Mouse (Mus musculus) intestine, postnatal 0 days (tissue): Measurements from ENCODE around the gene Gys1. TPM values are rescaled to one million over a fixed set of nuclear protein-coding genes. Genes with fewer than 3 reads are reported as not detected.
A peak's percentile ranks its signal among the peaks of the same experiment; 100 is the strongest.

Source experiments
- ATAC-seq: fragments of 200-750 bp; cut with Nextera tagmentation; 2 replicates; pipeline ENCODE4 v1.8.0; 2017; ENCODE audit warnings: mild to moderate bottlenecking, moderate TSS enrichment, moderate library complexity
- H3K27ac ChIP-seq: fragments of 300-500 bp; sonication (generic); 2 replicates; pipeline ENCODE4 v1.5.1; 2014; ENCODE audit warnings: mild to moderate bottlenecking, low read depth, low read length, moderate library complexity
- H3K27me3 ChIP-seq: fragments of 300-500 bp; sonication (generic); replicated peaks from 2 replicates; pipeline ENCODE4 v1.6.1; 2014; ENCODE audit warnings: low read length, mixed read lengths; ENCODE audit not compliant: control insufficient read depth, insufficient read depth
- H3K36me3 ChIP-seq: fragments of 300-500 bp; sonication (generic); 2 replicates; pipeline ENCODE4 v1.6.1; 2014; ENCODE audit warnings: mild to moderate bottlenecking, moderate library complexity; ENCODE audit not compliant: control insufficient read depth, insufficient read depth
- H3K4me1 ChIP-seq: fragments of 300-500 bp; sonication (generic); replicated peaks from 2 replicates; pipeline ENCODE4 v1.6.1; 2014; ENCODE audit warnings: antibody characterized with exemption, low read length, mixed read lengths; ENCODE audit not compliant: control insufficient read depth, insufficient read depth
- H3K4me2 ChIP-seq: fragments of 300-500 bp; sonication (generic); replicated peaks from 2 replicates; pipeline ENCODE4 v1.6.1; 2014; ENCODE audit warnings: low read depth, mild to moderate bottlenecking, moderate library complexity
- H3K4me3 ChIP-seq: fragments of 300-500 bp; sonication (generic); 2 replicates; pipeline ENCODE4 v1.5.1; 2014; ENCODE audit warnings: low read depth, low read length
- H3K9ac ChIP-seq: fragments of 300-500 bp; sonication (generic); 2 replicates; pipeline ENCODE4 v1.6.1; 2014; ENCODE audit warnings: mild to moderate bottlenecking, low read depth, low read length
- H3K9me3 ChIP-seq: fragments of 300-500 bp; sonication (generic); 2 replicates; pipeline ENCODE4 v1.6.1; 2016; ENCODE audit warnings: mixed run types; ENCODE audit not compliant: control insufficient read depth
- CTCF ChIP-seq: sonication (generic); IDR thresholded peaks from 2 replicates; pipeline ENCODE4 v1.5.1; 2016; ENCODE audit warnings: low read depth, mild to moderate bottlenecking, control low read depth, antibody characterized with exemption, moderate library complexity
- WGBS: fragments of 180-500 bp; shearing (Covaris S2); extraction: QIAGEN DNeasy Blood & Tissue Kit; methylation state at CpG from one replicate; pipeline ENCODE4 v1.1.7; 2014; 5-methylcytosine and 5-hydroxymethylcytosine counted together
- polyA plus RNA-seq: library from polyadenylated mRNA; unstranded; fragments of >200 nt; fragmentation: Nextera tagmentation; extraction: Ambion mirVana; gene quantifications from 2 replicates; pipeline ENCODE4 v1.2.1, GENCODE M21; 2015

Gene Gys1
- polyA plus RNA-seq, 1 experiment from 2014 or later: 10.4 TPM

DNA sequence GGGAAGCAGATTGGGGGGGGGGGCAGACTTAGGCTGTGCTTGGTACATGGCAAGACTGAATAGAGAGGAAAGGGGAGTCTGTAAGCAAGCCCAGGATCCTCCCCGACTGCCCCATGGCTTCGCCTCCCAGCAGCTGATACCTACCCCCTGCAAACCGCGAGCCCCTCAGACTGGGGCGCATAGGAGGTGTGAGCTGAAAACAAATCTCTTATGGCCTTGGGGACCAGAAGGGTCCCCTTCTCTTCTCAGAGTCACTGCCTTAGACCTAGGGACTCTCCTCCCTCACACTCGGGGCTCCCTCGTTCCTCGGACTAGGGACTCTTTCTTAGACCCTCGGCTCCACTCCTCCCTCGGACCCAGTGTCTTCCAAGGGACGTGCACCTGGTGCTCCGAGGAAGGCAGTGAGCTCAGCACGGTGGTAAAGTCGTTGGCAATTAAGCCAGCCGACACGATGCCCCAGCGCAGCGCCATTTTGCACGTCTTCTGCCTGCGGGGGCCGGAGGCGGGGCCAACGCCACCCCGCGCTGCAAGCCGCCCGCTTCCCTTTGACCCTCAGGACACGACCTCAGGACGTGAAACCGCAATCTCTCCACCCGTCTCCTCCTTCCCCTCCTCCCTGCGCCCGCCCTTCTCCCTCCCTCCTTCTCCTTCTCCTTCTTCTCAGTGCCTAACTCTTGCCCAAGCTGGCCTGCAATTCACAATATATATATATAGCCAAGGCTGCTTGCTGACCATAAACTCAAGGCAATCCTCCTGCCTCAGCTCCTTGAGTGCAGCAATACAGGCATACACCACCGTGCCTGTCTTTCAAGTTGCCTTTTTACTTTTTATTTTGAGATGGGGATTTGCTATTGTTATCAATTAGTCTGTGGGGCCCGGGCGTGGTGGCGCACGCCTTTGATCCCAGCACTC lies 53.9 kb downstream of the Gys1 start, which contains the start of gene Dhdh:
Dhdh (minus strand) TSS at position 513 of the 912 bp plus-strand sequence.
- Histone ChIP-seq H3K27ac (no peak within 1 kb of the TSS), H3K9me3 (no peaks in the 10 kb centered on the region), H3K4me2 (peak within 1 kb of the TSS; percentile 71), H3K4me1 (no peaks in the 10 kb centered on the region), H3K36me3 (peaks cover 13% of the 10 kb centered on the region; the same call in 1 of the 2 replicates), H3K9ac (peak within 1 kb of the TSS; percentile 38; the same call in 1 of the 2 replicates), H3K27me3 (no peaks in the 10 kb centered on the region), H3K4me3 (peak within 1 kb of the TSS; percentile 39)
- peak; percentile 50; the same call in 1 of the 2 replicates for ATAC-seq
- TF ChIP-seq CTCF: no peak
- 14% methylated on average over 36 of the region's 38 CpGs for WGBS

DNA sequence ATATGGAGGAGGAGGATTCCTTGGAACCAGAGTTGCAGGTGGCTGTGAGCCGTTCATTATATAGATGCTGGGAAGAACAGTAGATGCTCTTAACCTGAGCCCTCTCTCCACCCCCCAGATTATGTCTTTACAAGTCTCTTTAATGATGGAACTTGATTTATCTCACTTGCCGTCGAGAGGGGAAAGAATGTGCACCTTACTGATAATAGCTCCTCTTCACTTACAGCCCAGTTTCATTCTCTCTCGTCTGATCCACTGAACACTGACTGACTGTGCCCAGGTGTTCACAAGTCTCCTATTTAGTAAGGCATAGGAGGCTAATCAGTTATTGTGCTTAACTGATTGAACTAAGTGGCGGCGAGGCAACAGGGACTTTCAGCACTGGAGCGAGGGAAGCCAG lies 54.9 kb downstream of the Gys1 start:
- Histone ChIP-seq H3K27ac (no peak overlapping the region), H3K9ac (no peak overlapping the region), H3K4me3 (no peak overlapping the region), H3K4me2 (no peak overlapping the region), H3K36me3 (peaks cover 23% of the 10 kb centered on the region), H3K4me1 (no peaks in the 10 kb centered on the region), H3K27me3 (no peaks in the 10 kb centered on the region), H3K9me3 (no peaks in the 10 kb centered on the region)
- TF ChIP-seq CTCF: no peak
- ATAC-seq: no peak
- 67% methylated on average over 7 of the region's 7 CpGs for WGBS

DNA sequence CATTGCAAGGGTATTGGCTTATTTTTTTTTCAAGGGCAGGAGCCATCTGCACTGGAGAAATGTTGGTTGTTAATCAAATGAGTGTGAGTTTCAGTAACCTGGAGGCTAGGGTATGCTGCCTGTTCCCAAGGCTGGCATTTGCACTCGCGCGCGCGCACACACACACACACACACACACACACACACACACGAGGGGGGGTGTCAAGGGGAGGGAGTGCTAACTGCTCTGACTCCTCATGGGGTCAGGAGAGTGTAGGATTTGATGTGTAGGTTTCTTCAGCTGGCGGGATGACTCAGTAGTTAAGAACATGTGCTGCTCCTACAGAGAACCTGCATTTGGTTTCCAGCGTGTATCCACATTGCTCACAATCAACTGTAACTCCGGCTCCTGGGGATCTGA lies 56.2 kb downstream of the Gys1 start:
- no peak overlapping the region for H3K9ac ChIP-seq
- no peak overlapping the region for H3K27ac ChIP-seq
- peak; percentile 22; the same call in 1 of the 2 replicates for ATAC-seq
- H3K9me3 ChIP-seq: no peaks in the 10 kb centered on the region
- no peak overlapping the region for H3K4me3 ChIP-seq
- peaks cover 35% of the 10 kb centered on the region for H3K36me3 ChIP-seq
- 46% methylated on average over 9 of the region's 9 CpGs for WGBS
- no peak overlapping the region for H3K4me2 ChIP-seq
- peak; percentile 15; the same call in 1 of the 2 replicates for TF ChIP-seq CTCF
- H3K27me3 ChIP-seq: no peaks in the 10 kb centered on the region
- H3K4me1 ChIP-seq: no peaks in the 10 kb centered on the region

DNA sequence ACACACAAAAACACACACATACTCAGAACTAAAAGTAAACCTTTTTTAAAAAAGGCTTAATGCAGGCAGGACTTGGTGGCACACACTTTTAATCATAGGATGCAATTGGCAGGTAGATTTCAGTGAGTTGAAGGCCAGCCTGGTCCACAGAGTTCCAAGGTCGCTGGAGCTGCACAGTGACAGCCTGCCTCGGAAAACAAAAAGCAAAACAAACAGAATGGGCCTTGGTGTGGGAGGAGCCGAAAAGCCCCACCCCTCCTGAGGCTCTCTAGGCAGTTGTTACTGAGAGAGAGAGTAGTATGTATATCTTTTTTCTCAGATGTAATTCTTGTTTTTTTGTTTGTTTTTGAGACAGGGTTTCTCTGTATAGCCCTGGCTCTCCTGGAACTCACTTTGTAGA lies 56.6 kb downstream of the Gys1 start:
- no peak overlapping the region for H3K9ac ChIP-seq
- no peaks in the 10 kb centered on the region for H3K9me3 ChIP-seq
- peaks cover 39% of the 10 kb centered on the region for H3K36me3 ChIP-seq
- H3K4me3 ChIP-seq: no peak overlapping the region
- H3K4me1 ChIP-seq: no peaks in the 10 kb centered on the region
- no peak overlapping the region for H3K27ac ChIP-seq
- no peak overlapping the region; the same call in 1 of the 2 replicates for H3K4me2 ChIP-seq
- WGBS: 11% methylated on average over 3 of the region's 3 CpGs
- peak; percentile 38; the same call in 1 of the 2 replicates for ATAC-seq
- H3K27me3 ChIP-seq: no peaks in the 10 kb centered on the region
- no peak for TF ChIP-seq CTCF

DNA sequence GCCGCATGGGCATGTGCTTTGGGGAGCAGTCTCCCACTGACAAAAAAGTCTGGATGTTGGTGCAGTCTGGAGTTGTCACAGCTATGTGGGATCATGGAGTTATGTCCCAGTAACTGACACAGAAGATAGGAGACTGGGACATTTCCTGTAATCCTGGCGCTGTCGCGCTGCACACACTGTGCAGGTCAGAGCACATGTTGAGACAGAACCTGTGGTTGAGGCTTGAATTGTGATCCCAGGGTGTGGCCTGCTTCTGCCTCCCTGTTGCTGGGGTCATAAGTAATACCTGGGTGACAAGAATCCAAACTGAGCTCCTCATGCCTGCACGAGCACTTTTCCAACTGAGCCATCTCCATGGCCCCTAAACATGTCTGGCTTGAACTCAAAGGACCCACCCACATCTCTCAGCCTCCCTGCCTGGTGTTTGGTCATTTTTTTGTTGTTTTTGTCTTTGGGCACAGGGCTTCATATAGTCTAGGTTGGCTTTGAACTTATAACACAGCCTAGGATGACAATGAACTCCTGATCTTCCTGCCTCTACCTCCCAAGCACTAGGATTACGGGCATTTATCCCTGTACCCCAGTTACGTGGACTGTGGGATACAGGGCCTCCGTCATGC lies 57.7 kb downstream of the Gys1 start:
- no peak overlapping the region for H3K4me3 ChIP-seq
- 95% methylated on average over 8 of the region's 8 CpGs for WGBS
- H3K9me3 ChIP-seq: no peaks in the 10 kb centered on the region
- no peak for ATAC-seq
- peaks cover 50% of the 10 kb centered on the region for H3K36me3 ChIP-seq
- TF ChIP-seq CTCF: no peak
- no peak overlapping the region for H3K4me2 ChIP-seq
- no peak overlapping the region for H3K27ac ChIP-seq
- H3K4me1 ChIP-seq: no peaks in the 10 kb centered on the region
- no peaks in the 10 kb centered on the region for H3K27me3 ChIP-seq
- H3K9ac ChIP-seq: no peak overlapping the region

DNA sequence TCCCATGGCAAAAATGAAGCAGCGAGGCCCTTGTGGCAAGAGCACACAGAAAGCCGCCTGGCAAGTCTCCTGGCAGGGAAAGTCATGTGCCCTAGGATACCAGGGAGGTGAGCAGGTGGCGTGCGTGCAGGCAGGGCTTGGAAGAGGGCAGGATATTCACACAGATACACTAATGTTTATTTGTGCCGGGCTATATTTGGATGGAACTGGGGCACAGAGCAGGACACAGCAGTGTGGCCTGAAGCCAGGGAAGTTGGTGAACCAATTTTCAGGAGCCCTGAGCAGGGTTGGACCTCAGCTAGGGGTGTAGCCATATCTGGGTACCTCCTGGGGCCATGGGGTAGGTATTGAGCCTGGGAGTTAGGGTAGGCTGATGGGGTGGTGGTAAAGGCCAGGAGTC lies 58.3 kb downstream of the Gys1 start:
- H3K9ac ChIP-seq: no peak overlapping the region
- H3K4me1 ChIP-seq: no peaks in the 10 kb centered on the region
- ATAC-seq: no peak
- TF ChIP-seq CTCF: no peak
- no peaks in the 10 kb centered on the region for H3K9me3 ChIP-seq
- H3K4me3 ChIP-seq: no peak overlapping the region
- WGBS: 86% methylated on average over 5 of the region's 5 CpGs
- H3K27me3 ChIP-seq: no peaks in the 10 kb centered on the region
- no peak overlapping the region for H3K27ac ChIP-seq
- H3K36me3 ChIP-seq: peaks cover 54% of the 10 kb centered on the region
- H3K4me2 ChIP-seq: no peak overlapping the region
